Mouse (Mus musculus) heart, adult 8-10 months (tissue): ENCODE data around the gene Tmem132b. TPM values are rescaled to one million over a fixed set of nuclear protein-coding genes. Genes with fewer than 3 reads are reported as not detected.

Experiments
- DNase-seq: peaks from one replicate; pipeline ENCODE4 v3.0.0; 2022; ENCODE audit warnings: low spot score
- total RNA-seq, 4 experiments: library from RNA; stranded (reverse); gene quantifications; 2 replicates each; pipeline ENCODE4 v1.2.4; 2022

Gene Tmem132b
- total RNA-seq, 4 experiments from 2014 or later, result 0.03 to 0.31 (median 0.03) TPM; not detected in 1

DNA sequence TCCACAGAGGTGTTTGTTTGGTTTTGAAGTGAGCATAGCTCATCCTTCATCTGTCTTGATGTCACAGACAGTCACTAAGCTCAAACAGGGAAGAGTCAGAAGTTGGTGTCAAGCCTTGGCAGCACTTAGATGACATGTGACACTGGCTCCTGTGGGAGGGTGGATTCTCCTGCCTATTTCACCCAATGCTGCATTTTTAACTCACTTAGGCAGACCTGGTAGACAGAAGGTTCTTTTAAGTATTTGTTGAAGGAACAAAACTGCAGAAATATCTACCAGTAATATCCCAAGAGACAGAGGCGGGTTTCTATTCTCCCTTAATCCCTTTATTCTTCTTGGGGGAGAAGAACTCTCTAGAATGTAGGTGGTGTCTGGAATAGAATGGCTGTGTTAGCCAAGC, 226.9 kb downstream of the Tmem132b start:
- DNase-seq, result no peak

DNA sequence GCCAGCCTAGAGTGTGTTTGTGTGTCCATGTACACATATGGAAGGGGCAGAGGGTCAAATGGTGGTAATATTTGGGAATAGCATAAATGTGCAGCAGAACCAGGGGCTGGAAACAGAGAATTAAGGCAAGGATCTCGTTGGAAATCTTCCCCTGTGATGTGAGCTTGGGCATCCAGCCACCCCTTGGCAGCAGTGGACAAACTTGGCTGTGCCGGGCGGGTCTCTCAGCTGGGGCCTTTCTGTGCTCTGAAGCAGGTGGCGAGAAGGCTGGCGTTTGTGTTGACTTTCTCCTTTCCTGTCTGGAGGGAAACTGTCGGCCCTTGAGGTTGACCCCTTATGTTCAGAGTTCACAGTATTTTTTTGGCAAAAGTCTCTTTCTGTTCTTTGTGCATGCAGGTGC, 235.4 kb downstream of the Tmem132b start:
- DNase-seq, result no peak

DNA sequence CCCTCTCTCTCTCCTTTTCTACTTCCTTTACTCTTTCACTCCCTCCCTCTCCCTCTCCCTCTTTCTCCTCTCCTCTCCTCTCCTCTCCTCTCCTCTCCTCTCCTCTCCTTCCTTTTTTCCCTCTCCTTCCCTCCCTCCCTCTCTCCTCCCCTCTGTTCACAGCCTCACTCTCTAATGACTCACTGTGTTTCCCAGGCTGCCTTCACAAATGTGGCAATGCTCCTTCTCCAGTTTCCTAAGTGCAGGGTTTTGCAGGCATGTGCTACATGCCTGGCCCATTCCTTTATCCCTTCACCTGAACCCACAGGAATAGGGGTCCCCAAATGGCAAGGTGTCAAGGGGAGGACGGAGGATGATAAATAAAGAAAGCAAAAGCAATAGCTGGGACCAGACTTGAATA, 236.4 kb downstream of the Tmem132b start:
- DNase-seq, result no peak

DNA sequence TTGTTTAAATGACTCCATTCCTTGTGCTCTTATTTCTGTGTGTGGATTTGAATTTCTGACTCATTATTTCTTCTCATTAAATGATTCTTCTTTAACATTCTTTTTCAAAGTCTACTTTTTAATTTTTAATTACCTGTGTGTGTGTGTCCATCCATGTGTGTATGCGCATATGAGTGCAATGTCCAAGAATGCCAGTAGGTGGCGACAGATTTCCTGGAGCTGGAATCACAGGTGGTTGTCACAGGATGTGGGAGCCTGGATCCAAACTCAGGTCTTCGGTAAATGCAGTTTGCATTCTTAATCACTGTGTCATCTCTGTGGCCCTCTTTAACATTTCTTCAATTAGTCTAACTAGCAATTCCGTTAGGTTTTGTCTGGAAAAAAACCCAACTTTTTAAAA, 240.7 kb downstream of the Tmem132b start:
- DNase-seq, result no peak

DNA sequence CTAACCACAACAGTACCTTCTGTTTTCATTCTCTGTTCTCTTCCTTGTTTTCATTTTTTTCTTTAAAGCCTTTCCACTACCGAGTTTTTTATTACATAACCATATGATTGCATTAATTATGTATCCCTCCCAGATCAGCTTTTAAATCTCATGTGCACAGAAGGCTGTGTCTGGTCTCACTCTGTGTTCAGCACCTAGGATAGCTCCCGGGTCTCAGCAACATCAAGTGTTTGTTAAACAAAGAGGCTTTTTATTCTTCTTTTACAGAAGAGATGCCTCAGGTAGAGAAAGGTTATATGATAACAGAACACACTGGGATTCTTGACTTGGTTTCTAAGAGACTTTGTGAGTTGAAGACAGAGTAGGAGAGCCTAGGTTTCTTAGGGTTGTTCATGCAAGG, 241.2 kb downstream of the Tmem132b start:
- DNase-seq, result no peak

DNA sequence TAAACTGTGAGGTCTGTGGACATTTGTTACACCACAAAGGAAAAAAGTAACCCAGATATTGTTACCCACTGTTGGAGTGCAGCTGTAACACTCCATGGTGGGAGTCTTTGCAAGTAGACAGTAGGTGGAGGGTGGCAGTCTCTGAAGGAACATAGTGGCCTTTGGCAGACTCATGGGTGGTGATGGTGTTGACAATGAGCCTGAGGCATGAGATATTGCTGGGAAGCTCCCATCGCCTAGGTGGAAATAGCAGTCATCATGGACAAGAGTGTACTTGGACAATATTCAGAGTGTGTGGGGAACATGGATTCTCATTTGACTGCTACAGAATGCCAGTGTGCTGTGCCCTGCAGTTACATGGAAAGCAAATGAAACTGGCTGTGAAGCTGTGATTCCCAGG, 248.8 kb downstream of the Tmem132b start:
- no peak for DNase-seq

DNA sequence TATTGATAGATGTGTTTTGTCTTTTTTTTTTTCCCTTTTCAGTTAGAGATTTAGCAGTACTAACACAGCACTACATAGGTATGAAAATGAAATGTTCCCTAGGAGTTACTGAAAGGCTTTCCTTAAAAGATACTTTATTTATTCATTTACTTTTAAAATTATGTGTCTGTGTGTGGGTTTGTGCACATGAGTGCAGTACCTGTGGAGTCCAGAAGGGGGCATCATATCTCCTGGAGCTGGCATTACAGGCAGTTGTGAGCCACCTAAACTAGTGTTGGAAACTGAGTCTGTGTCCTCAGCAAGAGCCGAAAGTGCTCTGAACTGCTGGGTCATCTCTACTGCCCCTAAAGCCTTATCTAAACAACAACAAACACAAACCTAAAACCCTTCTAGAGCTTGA, 261.1 kb downstream of the Tmem132b start:
- no peak for DNase-seq

DNA sequence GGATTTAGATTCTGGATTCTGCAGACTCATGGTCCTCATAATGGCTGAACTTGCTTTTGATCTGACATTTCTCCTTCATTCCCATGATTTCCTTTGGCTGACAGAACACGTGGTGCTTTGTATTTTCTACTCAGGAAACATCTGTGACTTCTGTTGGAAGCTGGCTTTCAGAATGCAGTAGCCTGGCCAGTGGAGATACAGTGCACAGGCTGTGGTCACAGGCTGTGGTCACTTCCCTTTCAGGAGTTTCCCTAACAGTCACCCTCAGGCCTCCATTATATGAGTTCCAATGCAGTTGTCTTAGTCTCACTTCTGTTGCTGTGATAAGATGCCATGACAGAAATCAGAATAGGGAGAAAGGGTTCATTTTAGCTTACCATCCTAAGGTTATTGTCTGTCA, 262.7 kb downstream of the Tmem132b start:
- no peak for DNase-seq

DNA sequence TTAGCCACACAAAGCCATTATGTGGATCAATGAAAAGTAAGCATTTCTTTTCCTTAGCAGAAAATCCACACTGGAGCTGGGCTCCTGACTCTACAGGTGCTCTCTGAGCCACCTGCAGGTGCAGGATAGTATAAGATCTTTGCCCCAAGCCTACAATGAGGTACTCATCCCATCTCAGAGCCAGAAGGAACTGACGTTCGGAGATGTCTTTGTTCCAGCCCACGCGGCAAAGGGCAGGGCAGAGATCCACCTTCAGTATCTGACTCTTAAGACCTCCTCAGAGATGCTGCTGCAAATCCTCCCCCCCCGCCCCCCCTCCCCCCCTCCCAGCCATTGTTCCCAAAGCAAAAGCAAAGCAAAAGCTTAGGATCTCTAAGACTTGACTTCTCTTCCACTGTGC, 268.0 kb downstream of the Tmem132b start:
- no peak for DNase-seq

DNA sequence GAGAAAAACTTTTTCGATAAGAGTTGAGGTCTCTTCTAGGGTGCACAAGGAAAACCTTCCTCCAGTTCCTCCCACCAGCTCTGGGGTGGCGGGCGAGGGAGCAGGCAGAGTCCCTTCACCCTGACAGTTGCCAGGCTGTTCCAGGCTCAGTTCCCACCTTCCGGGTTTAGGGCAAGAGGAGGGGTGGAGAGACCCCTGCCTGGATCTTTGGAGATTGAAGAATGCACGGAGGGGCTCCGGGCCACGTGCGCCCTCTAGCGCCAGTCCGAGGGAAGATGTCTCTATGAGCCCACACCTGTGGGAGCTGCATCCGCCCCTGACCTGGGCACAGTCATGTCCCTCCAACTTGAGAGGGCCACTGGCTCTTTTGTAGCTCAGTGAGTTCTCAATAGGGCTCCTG, 268.5 kb downstream of the Tmem132b start:
- no peak for DNase-seq

DNA sequence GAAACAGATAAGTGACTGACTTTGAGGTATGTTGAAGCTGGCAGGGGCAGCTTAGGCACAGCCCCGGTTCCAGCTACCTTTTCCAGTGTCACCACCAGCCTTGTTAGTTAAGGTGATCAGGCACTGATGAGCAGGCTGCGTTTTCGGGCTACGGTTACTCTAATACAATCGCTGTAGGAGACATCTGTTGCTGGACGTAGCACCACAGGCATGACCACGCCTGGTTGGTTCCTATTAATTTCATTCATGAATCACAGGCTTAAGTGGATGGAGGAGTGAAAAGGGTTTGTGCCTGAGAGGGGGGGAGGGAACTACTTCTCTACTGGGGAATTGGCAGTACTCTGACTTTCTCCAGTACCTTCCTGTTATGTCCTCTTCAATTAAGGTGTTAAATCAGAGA, 271.2 kb downstream of the Tmem132b start:
- DNase-seq, result no peak

DNA sequence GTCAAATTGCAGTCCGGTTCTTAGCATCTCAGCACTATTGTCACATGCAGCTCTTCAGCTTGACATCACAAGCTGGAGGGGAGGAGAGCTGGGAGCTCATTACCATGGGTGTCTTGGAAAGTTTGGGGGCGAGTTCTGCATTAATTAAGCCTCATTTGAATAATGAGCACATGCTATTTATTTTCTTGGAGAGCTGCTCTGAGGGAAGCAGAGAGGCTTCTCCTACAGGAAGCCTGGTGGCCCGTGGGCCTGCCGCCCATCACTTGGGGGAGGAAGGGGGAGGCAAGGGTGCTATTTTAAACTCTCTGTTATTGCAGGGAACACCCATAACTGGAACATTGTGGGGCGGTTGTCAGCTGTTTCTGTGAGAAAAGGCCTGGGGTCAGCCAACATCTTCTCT, 273.8 kb downstream of the Tmem132b start:
- DNase-seq, result no peak

DNA sequence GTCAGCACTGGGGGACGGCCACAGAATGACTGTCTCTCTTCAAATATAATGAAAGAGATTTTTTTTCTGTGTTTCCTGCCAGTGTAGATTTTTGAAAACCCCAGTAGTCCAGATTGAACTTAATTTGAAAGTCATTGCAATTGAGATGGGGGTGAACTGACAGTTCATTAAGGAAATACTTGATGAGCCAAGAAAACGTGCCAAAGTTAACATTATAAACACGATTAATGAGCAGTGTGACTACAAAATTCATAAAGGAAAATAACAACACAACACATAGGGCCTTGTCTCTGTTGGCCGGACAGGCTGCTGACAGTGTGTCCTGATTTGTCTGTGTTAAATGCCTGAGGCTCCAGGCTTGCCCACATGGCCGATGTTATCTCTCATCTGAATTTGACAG, 276.3 kb downstream of the Tmem132b start:
- DNase-seq, result no peak

DNA sequence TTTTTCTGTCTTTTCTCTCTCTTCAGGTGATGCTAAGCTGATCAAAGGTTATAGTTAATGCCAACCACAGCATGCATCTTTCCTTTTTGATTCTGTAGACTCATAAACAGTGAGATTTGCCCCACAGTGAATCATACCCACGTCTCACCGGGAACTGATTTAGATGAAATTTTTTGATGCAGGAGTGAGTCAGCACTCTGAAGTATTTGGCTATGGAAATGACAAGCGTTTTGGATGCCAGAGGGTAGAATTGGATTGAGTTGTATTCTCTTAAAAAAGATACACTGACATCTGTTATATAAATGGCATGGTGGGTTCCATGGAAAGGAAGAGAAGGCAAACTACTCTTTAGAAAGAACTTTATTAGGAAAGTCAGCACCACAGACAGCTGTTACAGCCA, 297.8 kb downstream of the Tmem132b start:
- DNase-seq, result no peak

DNA sequence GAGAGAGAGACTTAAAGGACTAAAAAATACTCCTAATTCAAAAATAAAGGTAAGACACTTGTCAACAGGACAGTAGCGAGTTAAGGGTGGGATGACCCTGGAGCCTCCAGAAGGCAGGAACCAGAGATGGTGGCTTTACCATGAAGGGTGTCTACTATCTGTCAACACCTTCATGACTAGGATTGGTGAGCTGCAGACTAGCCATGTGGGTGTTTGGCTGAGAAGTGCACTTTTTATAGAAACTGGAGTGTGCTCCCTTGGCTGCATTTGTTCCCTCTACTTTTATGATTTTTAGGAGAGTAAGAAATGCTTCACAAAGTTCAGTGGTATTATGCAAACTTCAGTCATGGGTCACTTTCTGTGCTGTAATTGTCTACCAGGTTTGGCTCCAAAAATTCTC, 304.3 kb downstream of the Tmem132b start:
- no peak for DNase-seq

DNA sequence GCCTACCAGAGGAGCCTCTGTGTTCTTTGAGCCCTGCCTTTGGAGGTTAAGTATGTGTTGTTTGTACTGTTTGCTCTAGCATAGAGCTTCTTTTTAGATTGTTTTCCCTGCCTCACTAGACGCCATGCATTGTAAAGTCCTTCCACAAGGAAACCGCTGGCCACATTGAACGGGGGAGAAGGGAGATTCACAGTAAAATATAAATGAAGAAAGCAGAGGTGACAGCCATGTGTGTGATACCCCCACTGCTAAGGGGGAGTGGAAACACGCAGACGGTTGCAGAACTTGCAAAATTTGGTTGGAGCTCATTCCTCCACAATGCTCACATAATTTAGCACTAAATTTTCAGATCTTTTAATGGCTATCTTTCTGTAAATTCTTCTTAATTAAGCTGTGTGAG, 305.2 kb downstream of the Tmem132b start:
- DNase-seq, result no peak

Other genes starting within 250 kb of the Tmem132b start
- gene Scarb1, start 190.7 kb upstream of the Tmem132b start, total RNA-seq, result 10 to 100 TPM; 21.8 to 27.3 (median 25.7) TPM
- gene Gm10382, start 142.5 kb upstream of the Tmem132b start, total RNA-seq, result not detected
- gene Ubc, start 141.6 kb upstream of the Tmem132b start, total RNA-seq, result 1,000 to 10,000 TPM in 2 of 4 experiments, 100 to 1,000 TPM in 2; 839 to 1,234 (median 1,027) TPM
- gene Dhx37, start 97.7 kb upstream of the Tmem132b start, total RNA-seq, result 10 to 100 TPM; 11.8 to 14.2 (median 12.6) TPM
- 10 to 100 TPM; 44.4 to 61.8 (median 45.5) TPM for gene Bri3bp, start 90.2 kb upstream of the Tmem132b start, total RNA-seq
- 1 to 10 TPM; 2.2 to 4.3 (median 3.1) TPM for gene Aacs, start 56.0 kb upstream of the Tmem132b start, total RNA-seq